Mouse (Mus musculus) kidney, adult 18-20 months (tissue): ENCODE measurements around the gene Ccdc190.
A peak's percentile ranks its signal among the peaks of the same experiment; 100 is the strongest.

Source experiments
- DNase-seq: peaks from one replicate; pipeline ENCODE4 v3.0.0; 2021

Ccdc190 gene

GRCm38 (mm10) chr1:169934005-169934725 is 5.7 kb downstream of the Ccdc190 start:
- peak; percentile 49 for DNase-seq

GRCm38 (mm10) chr1:169939345-169939744 is 10.9 kb downstream of the Ccdc190 start:
- peak; percentile 21 for DNase-seq

- no peak for DNase-seq
Observed at GRCm38 (mm10) chr1:169946004-169946403, 17.6 kb downstream of the Ccdc190 start.

GRCm38 (mm10) chr1:169947654-169948053 is 19.2 kb downstream of the Ccdc190 start:
- no peak for DNase-seq

GRCm38 (mm10) chr1:169948280-169948679 is 19.8 kb downstream of the Ccdc190 start:
- no peak for DNase-seq

GRCm38 (mm10) chr1:169948866-169949265 is 20.4 kb downstream of the Ccdc190 start:
- no peak for DNase-seq

GRCm38 (mm10) chr1:169949981-169950380 is 21.5 kb downstream of the Ccdc190 start:
- DNase-seq, result no peak

- DNase-seq, result no peak
Observed at GRCm38 (mm10) chr1:169950651-169951050, 22.2 kb downstream of the Ccdc190 start.

GRCm38 (mm10) chr1:169951561-169951960 is 23.1 kb downstream of the Ccdc190 start:
- DNase-seq, result no peak

GRCm38 (mm10) chr1:169952636-169953035 is 24.2 kb downstream of the Ccdc190 start:
- no peak for DNase-seq

GRCm38 (mm10) chr1:169953106-169953505 is 24.7 kb downstream of the Ccdc190 start:
- no peak for DNase-seq

- peak; percentile 98 for DNase-seq
Observed at GRCm38 (mm10) chr1:169968792-169969515, 40.5 kb downstream of the Ccdc190 start, which contains the start of gene Hsd17b7. Hsd17b7 (minus strand) TSS chr1:169969241.

- no peak for DNase-seq
Observed at GRCm38 (mm10) chr1:169969516-169969886, 41.1 kb downstream of the Ccdc190 start.

- no peak for DNase-seq
Observed at GRCm38 (mm10) chr1:169970936-169971335, 42.5 kb downstream of the Ccdc190 start.

GRCm38 (mm10) chr1:169971998-169972397 is 43.5 kb downstream of the Ccdc190 start:
- no peak for DNase-seq

- no peak for DNase-seq
Observed at GRCm38 (mm10) chr1:169977621-169978020, 49.2 kb downstream of the Ccdc190 start.
